Mouse (Mus musculus) ES-E14 (cell line): Measurements from ENCODE around the gene Ccdc177.

Source experiments
- CHD2 ChIP-seq: IDR thresholded peaks from 2 replicates; pipeline ENCODE4 v1.6.1; 2014; ENCODE audit warnings: mild to moderate bottlenecking, low read depth, low read length, inconsistent platforms
- HCFC1 ChIP-seq: IDR thresholded peaks from 2 replicates; pipeline ENCODE4 v1.6.1; 2012; ENCODE audit warnings: low read length, inconsistent platforms, borderline replicate concordance; ENCODE audit not compliant: insufficient read depth
- MAFK ChIP-seq: IDR thresholded peaks from 2 replicates; pipeline ENCODE4 v1.6.1; 2014; ENCODE audit warnings: mild to moderate bottlenecking, low read depth, low read length, inconsistent platforms; ENCODE audit not compliant: insufficient read depth
- ZC3H11A ChIP-seq: IDR thresholded peaks from 2 replicates; pipeline ENCODE4 v1.6.1; 2012; ENCODE audit warnings: low read depth, mild to moderate bottlenecking, inconsistent platforms, low read length, borderline replicate concordance
- ZNF384 ChIP-seq: IDR thresholded peaks from 2 replicates; pipeline ENCODE4 v1.6.1; 2012; ENCODE audit warnings: low read depth, low read length, inconsistent platforms

DNA sequence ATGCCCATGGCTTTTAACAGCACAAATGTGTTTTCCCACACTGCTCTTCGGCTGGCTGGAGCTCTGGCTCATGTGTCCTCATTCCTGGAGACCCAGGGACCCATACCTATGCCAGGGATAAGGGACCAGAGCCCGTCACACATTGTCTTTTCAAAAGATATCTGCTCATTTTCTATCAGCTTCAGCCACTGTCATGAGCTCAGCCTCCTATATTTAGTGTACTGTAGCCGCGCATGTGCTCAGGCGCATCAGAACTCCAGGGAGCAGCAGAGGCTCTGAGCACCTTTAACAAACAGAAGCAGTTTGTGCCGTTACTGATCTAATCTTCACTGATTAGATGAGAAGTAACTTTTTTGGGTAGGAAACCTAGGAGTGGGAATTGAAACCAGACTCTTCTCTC is 44.6 kb downstream of the Ccdc177 start:
- TF ChIP-seq MAFK (no peak), CHD2 (no peak), HCFC1 (no peak), ZC3H11A (no peak), ZNF384 (no peak)
